Mouse (Mus musculus): ENCODE results near the gene Scoc. TPM values are rescaled to one million over a fixed set of nuclear protein-coding genes. Genes with fewer than 3 reads are reported as not detected.
"Not testable (repeated sequence)": the region's sequence is repeated elsewhere in the genome, so short reads cannot be mapped to it uniquely, and the experiment has no call there.

The Scoc gene
- total and polyA plus RNA-seq, 2 experiments from 2014 or later: 319 to 520 TPM

GRCm38 (mm10) chr8:83442243-83443051, 15.7 kb downstream of the Scoc start:
- Histone ChIP-seq H3K9ac (replicated peaks; ENCODE audit: low read length, poor library complexity, severe bottlenecking) (peak overlapping the region; percentile 95), H3K4me3 (ENCODE audit: low read depth, low read length) (peak overlapping the region; percentile 90), H3K4me2 (ENCODE audit: low read depth, low read length, poor library complexity, severe bottlenecking) (peak overlapping the region; percentile 57), H3K27ac (ENCODE audit: low read depth, low read length) (peak overlapping the region; percentile 93), H3K9me3 (ENCODE audit: low read length) (no peaks in the 10 kb centered on the region), H3K36me3 (ENCODE audit: insufficient read depth, low read length) (no peaks in the 10 kb centered on the region; the same call in 1 of the 2 replicates), H3K4me1 (ENCODE audit: insufficient read depth, low read length) (peaks cover 3% of the 10 kb centered on the region; the same call in 1 of the 2 replicates), H3K27me3 (ENCODE audit: insufficient read depth, low read length) (no peaks in the 10 kb centered on the region)
- DNase-seq (ENCODE audit: low spot score): peak; percentile 100
- peak; percentile 100 for ATAC-seq (ENCODE audit: low FRiP score)
- WGBS: under 1% methylated on average over 44 of the region's 64 CpGs
- TF ChIP-seq CTCF (IDR thresholded peaks at IDR 0.05): peak; percentile 24; the same call in 1 of the 2 replicates

GRCm38 (mm10) chr8:83441656-83442242, 16.4 kb downstream of the Scoc start:
- ATAC-seq (ENCODE audit: low FRiP score) (no peak), DNase-seq (ENCODE audit: low spot score) (peak; percentile 25)
- H3K27me3 ChIP-seq (ENCODE audit: insufficient read depth, low read length): no peaks in the 10 kb centered on the region
- peak overlapping the region; percentile 90 for H3K4me3 ChIP-seq (ENCODE audit: low read depth, low read length)
- no peaks in the 10 kb centered on the region; the same call in 1 of the 2 replicates for H3K36me3 ChIP-seq (ENCODE audit: insufficient read depth, low read length)
- H3K9ac ChIP-seq (replicated peaks; ENCODE audit: low read length, poor library complexity, severe bottlenecking): peak overlapping the region; percentile 95
- WGBS: 1% methylated on average over 29 of the region's 29 CpGs
- H3K9me3 ChIP-seq (ENCODE audit: low read length): no peaks in the 10 kb centered on the region
- H3K4me2 ChIP-seq (ENCODE audit: low read depth, low read length, poor library complexity, severe bottlenecking): peak overlapping the region; percentile 57
- H3K27ac ChIP-seq (ENCODE audit: low read depth, low read length): peak overlapping the region; percentile 93
- H3K4me1 ChIP-seq (ENCODE audit: insufficient read depth, low read length): peaks cover 3% of the 10 kb centered on the region; the same call in 1 of the 2 replicates
- no peak for TF ChIP-seq CTCF (IDR thresholded peaks at IDR 0.05)

GRCm38 (mm10) chr8:83437077-83437476, 21.1 kb downstream of the Scoc start:
- peaks cover 3% of the 10 kb centered on the region; the same call in 1 of the 2 replicates for H3K4me1 ChIP-seq (ENCODE audit: insufficient read depth, low read length)
- H3K4me2 ChIP-seq (ENCODE audit: low read depth, low read length, poor library complexity, severe bottlenecking): no peak overlapping the region
- H3K9me3 ChIP-seq (ENCODE audit: low read length): no peaks in the 10 kb centered on the region
- no peaks in the 10 kb centered on the region for H3K27me3 ChIP-seq (ENCODE audit: insufficient read depth, low read length)
- H3K9ac ChIP-seq (replicated peaks; ENCODE audit: low read length, poor library complexity, severe bottlenecking): no peak overlapping the region
- no peak overlapping the region for H3K27ac ChIP-seq (ENCODE audit: low read depth, low read length)
- 86% methylated on average over 1 of the region's 1 CpGs for WGBS
- H3K36me3 ChIP-seq (ENCODE audit: insufficient read depth, low read length): peaks cover 9% of the 10 kb centered on the region
- no peak for TF ChIP-seq CTCF (IDR thresholded peaks at IDR 0.05)
- DNase-seq (ENCODE audit: low spot score): no peak
- no peak for ATAC-seq (ENCODE audit: low FRiP score)
- no peak overlapping the region for H3K4me3 ChIP-seq (ENCODE audit: low read depth, low read length)

GRCm38 (mm10) chr8:83429071-83429524, 29.1 kb downstream of the Scoc start:
- no peaks in the 10 kb centered on the region for H3K9me3 ChIP-seq (ENCODE audit: low read length)
- H3K4me3 ChIP-seq (ENCODE audit: low read depth, low read length): no peak overlapping the region
- H3K4me1 ChIP-seq (ENCODE audit: insufficient read depth, low read length): no peaks in the 10 kb centered on the region
- TF ChIP-seq CTCF (IDR thresholded peaks at IDR 0.05): no peak
- no peaks in the 10 kb centered on the region for H3K27me3 ChIP-seq (ENCODE audit: insufficient read depth, low read length)
- no peak for ATAC-seq (ENCODE audit: low FRiP score)
- WGBS: 75% methylated on average over 4 of the region's 4 CpGs
- no peak overlapping the region for H3K4me2 ChIP-seq (ENCODE audit: low read depth, low read length, poor library complexity, severe bottlenecking)
- peaks cover 16% of the 10 kb centered on the region for H3K36me3 ChIP-seq (ENCODE audit: insufficient read depth, low read length)
- no peak overlapping the region for H3K9ac ChIP-seq (replicated peaks; ENCODE audit: low read length, poor library complexity, severe bottlenecking)
- DNase-seq (ENCODE audit: low spot score): no peak
- no peak overlapping the region for H3K27ac ChIP-seq (ENCODE audit: low read depth, low read length)

- H3K4me2 ChIP-seq (ENCODE audit: low read depth, low read length, poor library complexity, severe bottlenecking); H3K27ac ChIP-seq (ENCODE audit: low read depth, low read length); H3K27me3 ChIP-seq (ENCODE audit: insufficient read depth, low read length); H3K9me3 ChIP-seq (ENCODE audit: low read length); DNase-seq (ENCODE audit: low spot score); ATAC-seq (ENCODE audit: low FRiP score); H3K4me3 ChIP-seq (ENCODE audit: low read depth, low read length); H3K9ac ChIP-seq (replicated peaks; ENCODE audit: low read length, poor library complexity, severe bottlenecking); H3K4me1 ChIP-seq (ENCODE audit: insufficient read depth, low read length): not testable (repeated sequence)
- H3K36me3 ChIP-seq (ENCODE audit: insufficient read depth, low read length): peaks cover 11% of the 10 kb centered on the region
- WGBS: 91% methylated on average over 3 of the region's 3 CpGs
Measured at GRCm38 (mm10) chr8:83428621-83429020, 29.6 kb downstream of the Scoc start.

GRCm38 (mm10) chr8:83426949-83427348, 31.2 kb downstream of the Scoc start:
- H3K4me3 ChIP-seq (ENCODE audit: low read depth, low read length): no peak overlapping the region
- H3K9me3 ChIP-seq (ENCODE audit: low read length): no peaks in the 10 kb centered on the region
- ATAC-seq (ENCODE audit: low FRiP score) (no peak), DNase-seq (ENCODE audit: low spot score) (no peak)
- H3K36me3 ChIP-seq (ENCODE audit: insufficient read depth, low read length): peaks cover 10% of the 10 kb centered on the region; the same call in 1 of the 2 replicates
- TF ChIP-seq CTCF (IDR thresholded peaks at IDR 0.05): no peak
- 84% methylated on average over 7 of the region's 7 CpGs for WGBS
- H3K4me2 ChIP-seq (ENCODE audit: low read depth, low read length, poor library complexity, severe bottlenecking): no peak overlapping the region
- H3K9ac ChIP-seq (replicated peaks; ENCODE audit: low read length, poor library complexity, severe bottlenecking): no peak overlapping the region
- H3K27ac ChIP-seq (ENCODE audit: low read depth, low read length): no peak overlapping the region
- H3K27me3 ChIP-seq (ENCODE audit: insufficient read depth, low read length): no peaks in the 10 kb centered on the region
- no peaks in the 10 kb centered on the region for H3K4me1 ChIP-seq (ENCODE audit: insufficient read depth, low read length)

All from midbrain, postnatal 0 days (tissue).